Mouse (Mus musculus) heart, postnatal 10 days (tissue): ENCODE data around the gene Armcx5. TPM values are rescaled to one million over a fixed set of nuclear protein-coding genes. Genes with fewer than 3 reads are reported as not detected.

Experiments
- microRNA-seq, 2 experiments: library from miRNA; unstranded; fragments of <30 nt; microRNA quantifications; one replicate each; pipeline ENCODE4 v1.2.0; 2022
- total RNA-seq, 2 experiments: library from RNA; stranded (reverse); gene quantifications; 2 replicates each; pipeline ENCODE4 v1.2.3; 2021

Gene Armcx5
- total RNA-seq, 2 experiments from 2014 or later, result 8.4 to 10.7 TPM

Small RNAs within 50 kb of the gene (microRNA-seq; reads per million reads assigned to microRNA genes)
- gene Mir1970 (0 reads per million in 2 experiments), gene Mir7646 (0 reads per million in 2 experiments)

Other genes starting within 250 kb of the Armcx5 start
- not detected for gene AV320801, start 248.1 kb upstream of the Armcx5 start, total RNA-seq
- under 1 TPM in 1 of 2 experiments, not detected in 1; 0.34 TPM for gene Nxf7, start 144.0 kb upstream of the Armcx5 start, total RNA-seq
- gene Prame, start 115.0 kb upstream of the Armcx5 start, total RNA-seq, result not detected
- gene Tcp11x2, start 48.9 kb upstream of the Armcx5 start, total RNA-seq, result not detected
- not detected for gene Tmsb15a, start 17.5 kb upstream of the Armcx5 start, total RNA-seq
- gene Gprasp1, start within 50 bp of the Armcx5 start, total RNA-seq, result 10 to 100 TPM; 25.5 to 26.2 TPM
- 10 to 100 TPM; 29.7 to 47.2 TPM for gene Bhlhb9, start 54.9 kb downstream of the Armcx5 start, total RNA-seq
- 1 to 10 TPM; 3.7 to 7.3 TPM for gene Gprasp2, start 96.3 kb downstream of the Armcx5 start, total RNA-seq